Mouse (Mus musculus) midbrain, postnatal 0 days (tissue): ENCODE measurements around the gene Zfp597. TPM values are rescaled to one million over a fixed set of nuclear protein-coding genes. Genes with fewer than 3 reads are reported as not detected.

Experiments
- ATAC-seq: fragments of 200-750 bp; cut with Nextera tagmentation; 2 replicates; pipeline ENCODE4 v1.8.0; 2017; ENCODE audit warnings: moderate number of reproducible peaks, mild to moderate bottlenecking, moderate TSS enrichment, moderate library complexity; ENCODE audit not compliant: low FRiP score
- DNase-seq: peaks from one replicate; pipeline ENCODE4 v3.0.0-alpha.2; 2015; ENCODE audit warnings: low spot score
- H3K27ac ChIP-seq: fragments of 300-500 bp; sonication (generic); 2 replicates; pipeline ENCODE4 v1.5.1; 2014; ENCODE audit warnings: low read depth, mild to moderate bottlenecking, low read length, mixed read lengths
- H3K27me3 ChIP-seq: fragments of 300-500 bp; sonication (generic); 2 replicates; pipeline ENCODE4 v1.6.1; 2014; ENCODE audit warnings: low read length, control low read depth, mixed read lengths; ENCODE audit not compliant: insufficient read depth
- H3K36me3 ChIP-seq: fragments of 300-500 bp; sonication (generic); 2 replicates; pipeline ENCODE4 v1.6.1; 2014; ENCODE audit warnings: low read length, control low read depth, mixed read lengths; ENCODE audit not compliant: insufficient read depth
- H3K4me1 ChIP-seq: fragments of 300-500 bp; sonication (generic); 2 replicates; pipeline ENCODE4 v1.6.1; 2014; ENCODE audit warnings: mild to moderate bottlenecking, control low read depth, antibody characterized with exemption, low read length, mixed read lengths; ENCODE audit not compliant: insufficient read depth
- H3K4me2 ChIP-seq: fragments of 300-500 bp; sonication (generic); 2 replicates; pipeline ENCODE4 v1.6.1; 2014; ENCODE audit warnings: low read depth, mild to moderate bottlenecking, low read length, mixed read lengths; ENCODE audit not compliant: poor library complexity, severe bottlenecking
- H3K4me3 ChIP-seq: fragments of 300-500 bp; sonication (generic); 2 replicates; pipeline ENCODE4 v1.5.1; 2014; ENCODE audit warnings: low read depth, mild to moderate bottlenecking, low read length, moderate library complexity
- H3K9ac ChIP-seq: fragments of 300-500 bp; sonication (generic); replicated peaks from 2 replicates; pipeline ENCODE4 v1.6.1; 2014; ENCODE audit warnings: mild to moderate bottlenecking, low read length, moderate library complexity, mixed read lengths; ENCODE audit not compliant: poor library complexity, severe bottlenecking
- H3K9me3 ChIP-seq: fragments of 300-500 bp; sonication (generic); 2 replicates; pipeline ENCODE4 v1.6.1; 2016; ENCODE audit warnings: low read length, control low read depth
- CTCF ChIP-seq: IDR thresholded peaks from 2 replicates; pipeline ENCODE4 v1.5.1; 2016; ENCODE audit warnings: antibody characterized with exemption, mild to moderate bottlenecking
- WGBS: fragments of 180-500 bp; shearing (Covaris S2); extraction: QIAGEN DNeasy Blood & Tissue Kit; methylation state at CpG from one replicate; pipeline ENCODE4 v1.1.7; 2014; 5-methylcytosine and 5-hydroxymethylcytosine counted together
- polyA plus RNA-seq: library from polyadenylated mRNA; unstranded; fragments of >200 nt; fragmentation: Nextera tagmentation; extraction: Ambion mirVana; gene quantifications from 2 replicates; pipeline ENCODE4 v1.2.1, GENCODE M21; 2015
- total RNA-seq: library from RNA; depleted of rRNA; stranded (reverse); fragments of >200 nt; gene quantifications from 2 replicates; pipeline ENCODE4 v1.2.3, GENCODE M21; 2014

Gene Zfp597
- total and polyA plus RNA-seq, 2 experiments from 2014 or later: 14.9 to 43.4 TPM

DNA sequence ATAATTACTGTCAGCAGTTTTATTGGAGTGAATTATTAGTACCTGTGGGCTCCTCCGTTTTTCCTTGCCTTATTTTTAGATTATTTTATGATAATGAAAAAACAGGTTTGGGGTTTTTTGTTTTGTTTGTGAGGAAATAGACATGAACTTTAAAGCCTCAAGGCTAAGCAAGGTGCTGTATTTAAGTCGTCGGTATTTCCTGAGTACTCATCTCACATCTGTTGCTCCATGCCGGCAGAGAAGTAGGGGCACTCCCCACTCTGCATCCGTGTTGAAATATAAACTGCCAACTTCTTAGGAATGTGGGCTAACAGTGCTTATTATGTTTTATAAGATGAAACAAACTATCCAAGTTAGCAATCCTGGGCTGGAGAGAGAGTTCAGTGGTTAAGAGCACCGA is 11.7 kb upstream of the Zfp597 start:
- Histone ChIP-seq H3K4me3 (no peak overlapping the region), H3K36me3 (peaks cover 50% of the 10 kb centered on the region), H3K27me3 (no peaks in the 10 kb centered on the region), H3K4me1 (no peaks in the 10 kb centered on the region), H3K9me3 (no peaks in the 10 kb centered on the region), H3K4me2 (no peak overlapping the region), H3K27ac (no peak overlapping the region), H3K9ac (no peak overlapping the region)
- 88% methylated on average over 6 of the region's 6 CpGs for WGBS
- ATAC-seq (no peak), DNase-seq (no peak)
- no peak for TF ChIP-seq CTCF

- H3K9ac ChIP-seq: no peak overlapping the region
- no peak overlapping the region for H3K4me2 ChIP-seq
- H3K27me3 ChIP-seq: no peaks in the 10 kb centered on the region
- no peak overlapping the region for H3K4me3 ChIP-seq
- no peaks in the 10 kb centered on the region for H3K9me3 ChIP-seq
- no peak for TF ChIP-seq CTCF
- peak; percentile 2 for DNase-seq
- no peak for ATAC-seq
- no peak overlapping the region for H3K27ac ChIP-seq
- peaks cover 43% of the 10 kb centered on the region for H3K36me3 ChIP-seq
- no peaks in the 10 kb centered on the region for H3K4me1 ChIP-seq
- WGBS: 85% methylated on average over 9 of the region's 9 CpGs
Measured at GRCm38 (mm10) chr16:3895173-3895792, 10.9 kb upstream of the Zfp597 start.

DNA sequence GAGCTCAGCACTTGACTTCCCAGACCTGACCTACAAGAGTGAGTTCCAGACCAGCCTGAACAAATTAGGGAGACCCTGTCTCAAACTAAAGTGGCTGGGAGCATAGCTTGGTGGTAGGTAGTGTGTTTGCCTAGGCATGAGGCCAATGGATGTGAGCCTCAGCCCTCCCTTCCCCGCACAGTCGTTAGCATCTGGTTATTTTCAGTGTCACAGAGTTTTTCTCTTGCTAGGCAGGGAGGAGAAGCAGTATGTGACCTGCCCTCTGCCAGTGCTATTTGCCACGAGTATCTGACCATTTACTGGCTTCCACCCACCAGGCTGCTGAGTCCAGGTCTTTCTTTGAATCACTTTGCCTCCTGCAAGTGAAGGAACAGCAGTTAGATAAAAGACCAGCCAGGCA is 9.4 kb upstream of the Zfp597 start:
- Histone ChIP-seq H3K4me2 (no peak overlapping the region), H3K9ac (no peak overlapping the region), H3K36me3 (peaks cover 28% of the 10 kb centered on the region), H3K4me3 (no peak overlapping the region), H3K9me3 (no peaks in the 10 kb centered on the region), H3K27me3 (no peaks in the 10 kb centered on the region), H3K27ac (no peak overlapping the region), H3K4me1 (no peaks in the 10 kb centered on the region)
- no peak for ATAC-seq
- no peak for TF ChIP-seq CTCF
- 86% methylated on average over 3 of the region's 3 CpGs for WGBS
- no peak for DNase-seq

DNA sequence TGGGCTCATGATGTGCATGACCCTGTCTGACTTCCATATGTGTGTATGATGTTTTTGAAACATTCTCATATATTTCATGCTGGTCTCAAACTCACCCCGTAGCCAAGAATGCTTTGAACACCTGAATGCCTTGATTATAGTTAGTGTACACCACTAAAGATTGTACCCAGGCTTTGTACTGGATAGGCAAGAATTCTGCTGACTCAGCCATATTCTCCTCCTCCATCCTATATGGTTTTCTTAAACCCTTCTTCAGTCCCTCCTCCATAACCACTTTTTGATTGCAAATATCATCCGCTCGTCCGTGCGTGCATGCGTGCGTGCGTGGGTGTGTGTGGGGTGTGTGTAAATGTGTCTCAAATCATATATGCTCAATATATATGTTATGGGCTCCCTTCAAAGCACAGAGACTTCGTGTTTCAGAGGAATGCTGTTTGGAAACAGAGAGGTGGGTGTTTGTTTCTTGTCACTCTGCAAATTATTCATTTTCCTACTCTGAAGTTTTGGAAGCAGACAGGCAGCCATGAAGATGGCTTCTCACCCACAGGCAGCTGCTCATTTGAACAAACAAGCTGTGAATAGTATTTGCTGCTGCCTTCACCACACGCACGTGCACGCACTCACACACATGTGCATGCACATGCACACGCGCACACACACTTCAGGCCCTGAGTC is 7.4 kb upstream of the Zfp597 start:
- TF ChIP-seq CTCF: no peak
- Histone ChIP-seq H3K36me3 (peaks cover 15% of the 10 kb centered on the region), H3K9me3 (no peaks in the 10 kb centered on the region), H3K9ac (no peak overlapping the region), H3K4me1 (no peaks in the 10 kb centered on the region), H3K4me3 (no peak overlapping the region), H3K27ac (no peak overlapping the region), H3K27me3 (no peaks in the 10 kb centered on the region), H3K4me2 (no peak overlapping the region)
- WGBS: 97% methylated on average over 14 of the region's 14 CpGs
- ATAC-seq (no peak), DNase-seq (no peak)

DNA sequence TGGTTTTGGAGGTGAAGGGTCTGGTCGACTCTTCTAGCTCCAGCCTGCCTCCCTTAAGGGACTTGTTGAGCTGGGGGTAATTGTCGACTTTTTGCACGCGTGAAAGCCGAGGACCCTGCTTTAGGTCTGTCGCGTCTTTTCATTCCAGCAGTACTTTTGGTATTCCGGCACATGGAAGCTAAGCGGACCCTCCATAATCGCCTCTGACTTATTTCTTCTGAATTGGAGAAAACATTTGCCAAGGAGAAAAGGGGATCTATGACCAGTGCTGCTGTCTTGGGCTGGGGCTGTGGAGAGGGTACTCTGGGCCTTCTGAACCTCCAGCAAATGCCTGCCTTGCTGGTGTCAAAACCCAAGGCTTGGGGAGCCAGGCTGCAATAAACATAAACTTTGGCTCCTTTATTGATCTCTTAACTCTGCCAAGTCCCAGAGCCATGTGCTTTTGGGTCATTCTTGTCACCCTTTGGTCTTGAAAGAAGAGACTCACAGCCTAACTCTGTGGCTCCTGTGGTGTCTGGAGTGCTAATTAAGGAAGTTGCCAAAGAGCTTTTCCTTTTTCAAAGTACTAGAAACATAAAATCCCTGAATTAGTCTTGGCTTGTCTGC is 807 bp upstream of the Zfp597 start:
- H3K27me3 ChIP-seq: no peaks in the 10 kb centered on the region
- 3% methylated on average over 10 of the region's 10 CpGs for WGBS
- TF ChIP-seq CTCF: no peak
- peak; percentile 8 for ATAC-seq
- H3K27ac ChIP-seq: peak overlapping the region; percentile 92
- no peaks in the 10 kb centered on the region for H3K9me3 ChIP-seq
- peaks cover 8% of the 10 kb centered on the region; the same call in 1 of the 2 replicates for H3K4me1 ChIP-seq
- peak; percentile 19 for DNase-seq
- peak overlapping the region; percentile 99 for H3K4me3 ChIP-seq
- peaks cover 2% of the 10 kb centered on the region; the same call in 1 of the 2 replicates for H3K36me3 ChIP-seq
- peak overlapping the region; percentile 93 for H3K9ac ChIP-seq
- H3K4me2 ChIP-seq: peak overlapping the region; percentile 73

- Histone ChIP-seq H3K9ac (no peak overlapping the region), H3K36me3 (peaks cover 2% of the 10 kb centered on the region; the same call in 1 of the 2 replicates), H3K4me2 (no peak overlapping the region), H3K4me3 (no peak overlapping the region), H3K9me3 (no peaks in the 10 kb centered on the region), H3K27me3 (no peaks in the 10 kb centered on the region), H3K27ac (no peak overlapping the region), H3K4me1 (peaks cover 4% of the 10 kb centered on the region; the same call in 1 of the 2 replicates)
- ATAC-seq (no peak), DNase-seq (no peak)
- 98% methylated on average over 4 of the region's 4 CpGs for whole genome bisulfite sequencing
- no peak for TF ChIP-seq CTCF
Measured at GRCm38 (mm10) chr16:3876346-3876745, 8.0 kb downstream of the Zfp597 start.
